Mouse (Mus musculus): ENCODE results near the gene Lyrm4. TPM values are rescaled to one million over a fixed set of nuclear protein-coding genes. Genes with fewer than 3 reads are reported as not detected.
"Not testable (repeated sequence)": the region's sequence is repeated elsewhere in the genome, so short reads cannot be mapped to it uniquely, and the experiment has no call there.

Lyrm4 gene
- polyA plus RNA-seq, 1 experiment from 2014 or later = 23.4 TPM

GRCm38 (mm10) chr13:35995231-35995630 is 122.1 kb downstream of the Lyrm4 start:
- no peak overlapping the region for H3K9ac ChIP-seq (ENCODE audit: low read depth, low read length)
- H3K4me1 ChIP-seq (ENCODE audit: control insufficient read depth, insufficient read depth, low read length) = peaks cover 33% of the 10 kb centered on the region
- H3K4me2 ChIP-seq = no peak overlapping the region
- no peaks in the 10 kb centered on the region for H3K36me3 ChIP-seq (ENCODE audit: control insufficient read depth, insufficient read depth, low read length)
- no peaks in the 10 kb centered on the region for H3K27me3 ChIP-seq (ENCODE audit: control insufficient read depth, insufficient read depth, low read length)
- ATAC-seq (replicated peaks; ENCODE audit: insufficient number of reproducible peaks, low FRiP score, low TSS enrichment) = no peak
- H3K27ac ChIP-seq (ENCODE audit: low read depth, low read length) = peak overlapping the region; percentile 78
- WGBS (ENCODE audit: insufficient replicate concordance) = 73% methylated on average over 3 of the region's 3 CpGs
- H3K9me3 ChIP-seq (replicated peaks; ENCODE audit: control insufficient read depth, low read length) = no peaks in the 10 kb centered on the region
- H3K4me3 ChIP-seq (ENCODE audit: low read depth, low read length) = no peak overlapping the region

GRCm38 (mm10) chr13:35994067-35994466 is 123.3 kb downstream of the Lyrm4 start:
- Histone ChIP-seq H3K4me2 (no peak overlapping the region), H3K36me3 (ENCODE audit: control insufficient read depth, insufficient read depth, low read length) (no peaks in the 10 kb centered on the region), H3K9me3 (replicated peaks; ENCODE audit: control insufficient read depth, low read length) (no peaks in the 10 kb centered on the region), H3K9ac (ENCODE audit: low read depth, low read length) (no peak overlapping the region), H3K4me1 (ENCODE audit: control insufficient read depth, insufficient read depth, low read length) (peaks cover 41% of the 10 kb centered on the region), H3K4me3 (ENCODE audit: low read depth, low read length) (no peak overlapping the region), H3K27me3 (ENCODE audit: control insufficient read depth, insufficient read depth, low read length) (no peaks in the 10 kb centered on the region), H3K27ac (ENCODE audit: low read depth, low read length) (no peak overlapping the region)
- peak; percentile 62; the same call in 1 of the 2 replicates for ATAC-seq (replicated peaks; ENCODE audit: insufficient number of reproducible peaks, low FRiP score, low TSS enrichment)
- WGBS (ENCODE audit: insufficient replicate concordance) = 67% methylated on average over 8 of the region's 8 CpGs

GRCm38 (mm10) chr13:35991185-35991584 is 126.1 kb downstream of the Lyrm4 start:
- not testable (repeated sequence) for H3K4me3 ChIP-seq (ENCODE audit: low read depth, low read length); H3K9ac ChIP-seq (ENCODE audit: low read depth, low read length); H3K27me3 ChIP-seq (ENCODE audit: control insufficient read depth, insufficient read depth, low read length); ATAC-seq (replicated peaks; ENCODE audit: insufficient number of reproducible peaks, low FRiP score, low TSS enrichment); H3K4me2 ChIP-seq; H3K36me3 ChIP-seq (ENCODE audit: control insufficient read depth, insufficient read depth, low read length); H3K9me3 ChIP-seq (replicated peaks; ENCODE audit: control insufficient read depth, low read length); H3K27ac ChIP-seq (ENCODE audit: low read depth, low read length)
- WGBS (ENCODE audit: insufficient replicate concordance) = 90% methylated on average over 19 of the region's 21 CpGs
- H3K4me1 ChIP-seq (ENCODE audit: control insufficient read depth, insufficient read depth, low read length) = peaks cover 41% of the 10 kb centered on the region

GRCm38 (mm10) chr13:35989329-35989728 is 128.0 kb downstream of the Lyrm4 start:
- Histone ChIP-seq H3K27ac (ENCODE audit: low read depth, low read length) (no peak overlapping the region), H3K4me2 (no peak overlapping the region), H3K9me3 (replicated peaks; ENCODE audit: control insufficient read depth, low read length) (no peaks in the 10 kb centered on the region), H3K4me1 (ENCODE audit: control insufficient read depth, insufficient read depth, low read length) (peaks cover 29% of the 10 kb centered on the region), H3K4me3 (ENCODE audit: low read depth, low read length) (no peak overlapping the region), H3K27me3 (ENCODE audit: control insufficient read depth, insufficient read depth, low read length) (no peaks in the 10 kb centered on the region), H3K9ac (ENCODE audit: low read depth, low read length) (no peak overlapping the region), H3K36me3 (ENCODE audit: control insufficient read depth, insufficient read depth, low read length) (no peaks in the 10 kb centered on the region)
- WGBS (ENCODE audit: insufficient replicate concordance) = 46% methylated on average over 3 of the region's 3 CpGs
- no peak for ATAC-seq (replicated peaks; ENCODE audit: insufficient number of reproducible peaks, low FRiP score, low TSS enrichment)

- no peak overlapping the region for H3K4me2 ChIP-seq
- no peak overlapping the region for H3K4me3 ChIP-seq (ENCODE audit: low read depth, low read length)
- no peak for ATAC-seq (replicated peaks; ENCODE audit: insufficient number of reproducible peaks, low FRiP score, low TSS enrichment)
- 0 out of 2 replicates have a peak, but pooled peaks cover under 1% of the 10 kb centered on the region for H3K36me3 ChIP-seq (ENCODE audit: control insufficient read depth, insufficient read depth, low read length)
- 50% methylated on average over 6 of the region's 6 CpGs for WGBS (ENCODE audit: insufficient replicate concordance)
- no peak overlapping the region for H3K27ac ChIP-seq (ENCODE audit: low read depth, low read length)
- H3K27me3 ChIP-seq (ENCODE audit: control insufficient read depth, insufficient read depth, low read length) = no peaks in the 10 kb centered on the region
- no peaks in the 10 kb centered on the region for H3K9me3 ChIP-seq (replicated peaks; ENCODE audit: control insufficient read depth, low read length)
- peaks cover 9% of the 10 kb centered on the region for H3K4me1 ChIP-seq (ENCODE audit: control insufficient read depth, insufficient read depth, low read length)
- no peak overlapping the region for H3K9ac ChIP-seq (ENCODE audit: low read depth, low read length)
Measured at GRCm38 (mm10) chr13:35982985-35983384, 134.3 kb downstream of the Lyrm4 start.

- Histone ChIP-seq H3K36me3 (ENCODE audit: control insufficient read depth, insufficient read depth, low read length) (peaks cover 8% of the 10 kb centered on the region; the same call in 1 of the 2 replicates), H3K9ac (ENCODE audit: low read depth, low read length) (no peak overlapping the region), H3K4me2 (no peak overlapping the region), H3K27ac (ENCODE audit: low read depth, low read length) (no peak overlapping the region), H3K4me3 (ENCODE audit: low read depth, low read length) (no peak overlapping the region), H3K9me3 (replicated peaks; ENCODE audit: control insufficient read depth, low read length) (no peaks in the 10 kb centered on the region), H3K4me1 (ENCODE audit: control insufficient read depth, insufficient read depth, low read length) (no peaks in the 10 kb centered on the region), H3K27me3 (ENCODE audit: control insufficient read depth, insufficient read depth, low read length) (no peaks in the 10 kb centered on the region)
- WGBS (ENCODE audit: insufficient replicate concordance) = 87% methylated on average over 4 of the region's 4 CpGs
- ATAC-seq (replicated peaks; ENCODE audit: insufficient number of reproducible peaks, low FRiP score, low TSS enrichment) = no peak
Measured at GRCm38 (mm10) chr13:35980471-35980870, 136.9 kb downstream of the Lyrm4 start.

GRCm38 (mm10) chr13:35976912-35977311 is 140.4 kb downstream of the Lyrm4 start:
- ATAC-seq (replicated peaks; ENCODE audit: insufficient number of reproducible peaks, low FRiP score, low TSS enrichment) = no peak
- H3K4me3 ChIP-seq (ENCODE audit: low read depth, low read length) = no peak overlapping the region
- no peak overlapping the region for H3K27ac ChIP-seq (ENCODE audit: low read depth, low read length)
- no peaks in the 10 kb centered on the region for H3K4me1 ChIP-seq (ENCODE audit: control insufficient read depth, insufficient read depth, low read length)
- 86% methylated on average over 7 of the region's 7 CpGs for WGBS (ENCODE audit: insufficient replicate concordance)
- no peak overlapping the region for H3K9ac ChIP-seq (ENCODE audit: low read depth, low read length)
- H3K4me2 ChIP-seq = no peak overlapping the region
- H3K36me3 ChIP-seq (ENCODE audit: control insufficient read depth, insufficient read depth, low read length) = peaks cover 8% of the 10 kb centered on the region; the same call in 1 of the 2 replicates
- H3K9me3 ChIP-seq (replicated peaks; ENCODE audit: control insufficient read depth, low read length) = no peaks in the 10 kb centered on the region
- no peaks in the 10 kb centered on the region for H3K27me3 ChIP-seq (ENCODE audit: control insufficient read depth, insufficient read depth, low read length)

- H3K27ac ChIP-seq (ENCODE audit: low read depth, low read length) = no peak overlapping the region
- H3K4me2 ChIP-seq = peak overlapping the region; percentile 87
- no peaks in the 10 kb centered on the region for H3K9me3 ChIP-seq (replicated peaks; ENCODE audit: control insufficient read depth, low read length)
- peak overlapping the region; percentile 69 for H3K4me3 ChIP-seq (ENCODE audit: low read depth, low read length)
- H3K9ac ChIP-seq (ENCODE audit: low read depth, low read length) = peak overlapping the region; percentile 79
- no peaks in the 10 kb centered on the region for H3K36me3 ChIP-seq (ENCODE audit: control insufficient read depth, insufficient read depth, low read length)
- WGBS (ENCODE audit: insufficient replicate concordance) = 31% methylated on average over 9 of the region's 9 CpGs
- peaks cover 8% of the 10 kb centered on the region; the same call in 1 of the 2 replicates for H3K27me3 ChIP-seq (ENCODE audit: control insufficient read depth, insufficient read depth, low read length)
- no peak for ATAC-seq (replicated peaks; ENCODE audit: insufficient number of reproducible peaks, low FRiP score, low TSS enrichment)
- H3K4me1 ChIP-seq (ENCODE audit: control insufficient read depth, insufficient read depth, low read length) = peaks cover 3% of the 10 kb centered on the region; the same call in 1 of the 2 replicates
Measured at GRCm38 (mm10) chr13:35969829-35970228, 147.5 kb downstream of the Lyrm4 start.

GRCm38 (mm10) chr13:35969431-35969721 is 147.9 kb downstream of the Lyrm4 start:
- WGBS (ENCODE audit: insufficient replicate concordance) = under 1% methylated on average over 18 of the region's 18 CpGs
- Histone ChIP-seq H3K9me3 (replicated peaks; ENCODE audit: control insufficient read depth, low read length) (no peaks in the 10 kb centered on the region), H3K4me3 (ENCODE audit: low read depth, low read length) (peak overlapping the region; percentile 69), H3K4me2 (peak overlapping the region; percentile 87), H3K27ac (ENCODE audit: low read depth, low read length) (no peak overlapping the region), H3K9ac (ENCODE audit: low read depth, low read length) (peak overlapping the region; percentile 79), H3K36me3 (ENCODE audit: control insufficient read depth, insufficient read depth, low read length) (no peaks in the 10 kb centered on the region), H3K4me1 (ENCODE audit: control insufficient read depth, insufficient read depth, low read length) (peaks cover 3% of the 10 kb centered on the region; the same call in 1 of the 2 replicates), H3K27me3 (ENCODE audit: control insufficient read depth, insufficient read depth, low read length) (peaks cover 8% of the 10 kb centered on the region; the same call in 1 of the 2 replicates)
- ATAC-seq (replicated peaks; ENCODE audit: insufficient number of reproducible peaks, low FRiP score, low TSS enrichment) = no peak
